Mouse (Mus musculus): ENCODE results near the gene Col4a2.

Col4a2 gene

GRCm38 (mm10) chr8:11357921-11358436 is 45.4 kb downstream of the Col4a2 start:
- peak; percentile 48 for DNase-seq (ENCODE audit: low spot score)

DNA sequence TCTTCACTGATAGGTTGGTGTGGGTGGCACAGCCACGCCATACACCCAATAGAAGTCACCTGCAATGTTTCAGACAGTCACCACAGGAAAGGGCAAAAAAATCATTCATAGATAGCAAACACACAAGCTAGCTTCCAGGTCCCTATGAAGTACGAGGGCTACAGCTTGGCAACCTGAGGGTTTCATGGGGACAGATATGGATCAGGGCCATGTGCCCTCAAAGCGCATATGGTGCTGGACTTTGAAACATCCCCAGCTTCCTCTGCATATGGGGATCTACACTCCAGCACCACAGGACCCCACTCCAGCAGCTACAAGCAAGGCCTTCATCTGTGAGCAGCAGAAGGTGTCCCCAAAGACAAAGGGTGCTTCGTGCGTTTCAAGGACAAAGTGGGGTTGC is 47.2 kb downstream of the Col4a2 start:
- DNase-seq (ENCODE audit: low spot score), result no peak

DNA sequence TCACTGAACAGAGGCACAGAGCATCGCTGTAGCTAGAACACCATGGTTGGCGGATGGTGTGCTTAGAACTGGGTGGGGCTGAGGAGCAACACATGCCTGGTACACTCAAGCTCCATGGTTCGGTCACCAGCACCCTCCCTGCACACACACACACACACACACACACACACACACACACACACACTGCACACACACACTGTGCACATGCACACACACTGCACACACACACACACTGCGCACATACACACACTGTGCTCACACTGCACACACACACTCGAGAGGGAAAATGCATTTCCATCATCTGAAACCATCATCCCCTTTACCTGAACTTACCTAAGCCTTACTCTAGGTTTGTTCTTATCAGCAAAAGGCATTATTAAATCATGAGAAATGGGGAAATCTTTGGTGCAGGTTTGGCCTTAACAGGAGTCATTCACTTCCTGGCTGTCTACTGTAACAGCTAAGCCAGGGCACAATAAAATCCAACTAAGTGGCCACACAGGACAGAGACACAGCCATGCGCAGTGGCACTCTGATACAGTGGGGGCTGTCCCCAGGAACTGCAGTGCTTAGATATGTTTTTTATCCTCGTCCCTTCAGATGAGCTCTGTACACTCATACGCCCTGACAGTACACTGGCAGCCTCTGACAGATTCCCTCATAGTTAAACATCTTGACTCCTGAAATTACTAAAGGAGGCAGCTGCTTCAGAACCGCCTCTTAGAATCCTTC is 49.1 kb downstream of the Col4a2 start:
- DNase-seq (ENCODE audit: low spot score), result no peak

DNA sequence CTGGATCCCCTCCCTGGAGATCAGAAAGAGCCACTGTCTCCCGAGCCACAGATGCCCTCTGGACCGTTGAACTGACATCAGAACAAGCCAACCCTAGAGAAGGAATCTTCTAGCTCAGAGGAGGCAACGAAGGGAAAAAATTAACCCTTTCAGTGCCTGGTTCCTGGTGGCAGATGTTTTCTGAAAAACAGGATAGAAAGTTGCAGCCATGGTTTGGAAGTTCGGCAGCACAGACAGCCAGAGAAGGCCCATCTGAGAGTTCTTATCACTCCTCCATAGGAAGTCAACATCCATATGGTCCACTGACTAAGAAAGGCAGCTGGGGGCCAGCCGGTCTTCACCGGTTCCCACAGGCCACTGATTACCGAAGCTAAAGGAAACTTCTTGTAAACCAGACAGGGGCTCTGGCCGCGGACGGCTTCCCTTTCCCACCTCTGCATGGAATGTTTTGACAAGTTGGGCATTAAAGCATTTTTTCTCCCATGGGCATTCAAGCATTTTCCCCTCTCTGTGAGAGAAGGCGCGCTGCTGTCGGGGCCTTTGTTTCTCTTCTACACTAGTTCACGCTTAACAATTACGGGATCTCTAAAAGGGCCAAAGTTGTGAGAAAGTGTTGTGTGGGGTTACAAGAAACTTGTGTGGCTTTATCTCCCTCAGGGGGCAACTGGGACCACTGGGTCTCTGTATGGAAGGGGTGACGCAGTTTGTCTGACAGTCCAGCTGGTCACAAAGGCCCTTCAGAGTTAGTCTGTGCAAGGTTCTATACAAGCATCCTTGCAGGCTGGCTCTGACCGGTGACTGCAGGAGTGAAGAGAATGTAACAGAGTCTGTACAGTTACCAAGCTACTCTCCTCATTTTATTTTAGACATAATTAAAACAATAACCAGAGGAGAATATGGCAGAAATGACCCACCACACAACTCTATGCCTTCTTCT is 49.9 kb downstream of the Col4a2 start:
- peak; percentile 75 for DNase-seq (ENCODE audit: low spot score)

- no peak for DNase-seq (ENCODE audit: low spot score)
Measured at GRCm38 (mm10) chr8:11363340-11364126, 50.9 kb downstream of the Col4a2 start.

- no peak for DNase-seq (ENCODE audit: low spot score)
Measured at GRCm38 (mm10) chr8:11366251-11366650, 53.6 kb downstream of the Col4a2 start.

DNA sequence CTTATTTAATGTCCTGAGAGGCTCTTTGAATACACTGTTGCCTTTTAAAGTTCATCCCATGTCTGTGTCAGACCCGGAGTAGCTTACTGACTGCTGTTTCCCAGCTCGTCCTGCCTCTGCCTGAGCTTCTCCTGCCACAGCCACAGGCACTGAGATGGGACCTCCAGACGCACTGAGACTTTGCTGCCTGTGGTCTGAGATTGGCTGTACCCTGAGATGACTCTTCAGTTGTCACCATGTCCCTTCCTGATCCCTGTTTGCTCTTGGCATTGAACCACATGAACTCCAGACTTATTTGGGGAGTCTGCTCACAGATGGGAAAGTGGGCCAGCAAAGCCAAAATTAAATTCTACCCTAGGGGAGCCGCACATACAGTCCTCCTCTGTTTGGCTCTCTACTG is 54.1 kb downstream of the Col4a2 start:
- no peak for DNase-seq (ENCODE audit: low spot score)

- DNase-seq (ENCODE audit: low spot score), result no peak
Measured at GRCm38 (mm10) chr8:11367670-11368069, 55.1 kb downstream of the Col4a2 start.

GRCm38 (mm10) chr8:11369526-11370203 is 57.1 kb downstream of the Col4a2 start:
- DNase-seq (ENCODE audit: low spot score), result peak; percentile 61

DNA sequence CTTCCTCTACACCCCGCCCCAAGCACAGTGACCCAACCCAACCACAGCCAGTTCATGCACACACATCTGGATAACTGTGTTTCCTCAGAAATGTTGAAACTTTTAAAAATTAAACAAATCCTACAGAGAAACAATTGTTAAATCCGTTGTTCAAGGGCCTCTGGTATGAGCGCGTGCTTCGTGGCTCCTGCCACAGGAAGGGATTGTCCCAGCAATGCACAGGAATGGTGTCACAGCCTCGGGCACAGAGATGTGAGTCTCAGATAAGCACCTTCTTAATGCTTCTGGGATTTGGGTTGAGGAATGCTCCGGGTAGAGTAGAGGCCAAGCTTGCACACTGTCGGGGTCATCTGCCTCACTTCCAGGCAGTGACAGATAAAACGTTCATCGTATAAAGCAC is 58.7 kb downstream of the Col4a2 start:
- no peak for DNase-seq (ENCODE audit: low spot score)

GRCm38 (mm10) chr8:11372080-11372479 is 59.5 kb downstream of the Col4a2 start:
- no peak for DNase-seq (ENCODE audit: low spot score)

GRCm38 (mm10) chr8:11373643-11374325 is 61.2 kb downstream of the Col4a2 start:
- no peak for DNase-seq (ENCODE audit: low spot score)

DNA sequence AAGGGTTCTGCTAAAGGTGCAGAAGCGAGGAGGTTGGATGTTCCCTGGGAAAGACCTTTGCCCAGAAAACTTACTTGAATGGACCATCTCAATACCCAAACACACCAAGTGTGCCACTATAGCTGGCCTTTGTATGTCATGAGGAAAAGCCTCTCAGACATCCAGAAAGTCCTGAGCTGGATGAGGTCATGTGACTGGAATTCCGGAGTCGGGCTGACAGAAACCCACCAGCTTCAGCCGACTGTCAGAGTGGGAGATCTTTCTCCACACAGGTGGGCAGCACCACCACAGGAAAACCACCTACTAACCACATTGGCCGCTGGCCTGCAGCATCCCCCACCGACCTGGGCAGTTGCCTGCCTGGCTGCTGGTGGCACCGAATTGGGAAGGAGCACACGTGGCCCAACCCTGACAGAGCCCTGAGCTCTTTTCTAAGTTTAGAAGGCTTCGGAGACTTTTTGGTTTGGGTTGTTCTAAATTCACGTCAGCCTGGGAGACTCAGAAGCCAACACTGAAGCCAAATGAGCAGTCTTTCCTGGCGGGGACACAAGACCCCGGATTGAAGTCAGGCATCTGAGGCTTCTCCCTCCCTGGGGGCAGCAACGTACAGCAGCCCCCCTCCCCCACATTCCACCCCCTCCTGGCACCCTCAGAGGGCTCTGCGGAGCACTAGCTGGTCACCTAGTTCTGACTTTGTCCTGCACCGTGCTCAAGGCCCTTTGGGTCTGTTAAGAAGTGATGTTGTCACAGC is 61.9 kb downstream of the Col4a2 start:
- no peak for DNase-seq (ENCODE audit: low spot score)

DNA sequence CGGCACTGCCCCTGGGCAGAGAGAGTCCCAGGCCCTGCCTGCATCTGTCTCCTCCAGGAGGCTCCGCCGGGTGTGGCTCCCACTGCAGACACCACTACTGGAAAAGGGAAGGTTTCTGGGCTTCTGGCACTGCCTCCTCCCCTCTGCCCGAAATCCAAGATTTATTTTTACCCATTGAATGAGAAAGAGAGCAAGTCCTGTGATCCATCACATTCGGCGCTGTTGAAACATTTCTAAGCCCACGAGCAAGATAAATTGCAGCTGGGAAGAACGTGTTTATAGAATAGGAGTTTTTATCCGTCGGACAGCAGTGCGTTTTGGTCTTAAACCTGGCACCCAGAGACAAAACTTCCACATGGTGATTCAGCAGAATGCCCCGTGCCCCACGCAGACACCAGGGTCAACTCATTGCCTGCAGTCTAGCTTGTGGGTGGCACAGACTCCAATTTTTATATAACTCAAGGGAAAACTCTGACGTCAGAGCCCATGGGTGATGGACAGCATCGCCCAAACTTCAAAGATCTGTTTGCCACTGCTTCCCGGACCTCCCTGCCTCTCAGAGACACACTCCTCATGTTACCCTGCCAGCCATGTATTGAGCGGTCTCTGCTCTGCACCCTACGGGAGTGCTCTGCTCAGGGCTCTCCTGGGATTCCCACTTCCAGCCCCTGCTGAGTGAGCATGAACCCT is 63.3 kb downstream of the Col4a2 start:
- DNase-seq (ENCODE audit: low spot score), result peak; percentile 65

- no peak for DNase-seq (ENCODE audit: low spot score)
Measured at GRCm38 (mm10) chr8:11377391-11378210, 65.0 kb downstream of the Col4a2 start.

GRCm38 (mm10) chr8:11379590-11379989 is 67.0 kb downstream of the Col4a2 start:
- DNase-seq (ENCODE audit: low spot score), result no peak

DNA sequence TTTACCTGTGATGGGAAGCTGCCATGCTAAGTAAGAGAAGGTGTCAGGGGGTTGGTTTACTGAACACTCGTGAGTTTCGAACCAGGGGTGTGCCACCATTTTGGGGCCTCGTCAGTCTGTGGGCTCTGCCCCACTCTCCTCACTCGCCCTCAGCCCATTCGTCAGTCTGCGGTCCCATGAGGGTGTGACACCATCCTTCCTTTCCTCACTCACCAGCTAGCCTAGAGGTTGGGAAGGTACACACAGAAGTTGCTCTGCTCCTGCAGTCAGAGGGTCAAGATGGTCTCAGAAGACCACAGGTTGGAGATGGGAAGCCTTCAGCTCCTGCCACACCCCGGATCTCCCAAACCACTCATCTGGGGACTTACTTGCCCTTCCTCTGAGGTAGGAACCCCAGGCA is 68.9 kb downstream of the Col4a2 start:
- DNase-seq (ENCODE audit: low spot score), result no peak

DNA sequence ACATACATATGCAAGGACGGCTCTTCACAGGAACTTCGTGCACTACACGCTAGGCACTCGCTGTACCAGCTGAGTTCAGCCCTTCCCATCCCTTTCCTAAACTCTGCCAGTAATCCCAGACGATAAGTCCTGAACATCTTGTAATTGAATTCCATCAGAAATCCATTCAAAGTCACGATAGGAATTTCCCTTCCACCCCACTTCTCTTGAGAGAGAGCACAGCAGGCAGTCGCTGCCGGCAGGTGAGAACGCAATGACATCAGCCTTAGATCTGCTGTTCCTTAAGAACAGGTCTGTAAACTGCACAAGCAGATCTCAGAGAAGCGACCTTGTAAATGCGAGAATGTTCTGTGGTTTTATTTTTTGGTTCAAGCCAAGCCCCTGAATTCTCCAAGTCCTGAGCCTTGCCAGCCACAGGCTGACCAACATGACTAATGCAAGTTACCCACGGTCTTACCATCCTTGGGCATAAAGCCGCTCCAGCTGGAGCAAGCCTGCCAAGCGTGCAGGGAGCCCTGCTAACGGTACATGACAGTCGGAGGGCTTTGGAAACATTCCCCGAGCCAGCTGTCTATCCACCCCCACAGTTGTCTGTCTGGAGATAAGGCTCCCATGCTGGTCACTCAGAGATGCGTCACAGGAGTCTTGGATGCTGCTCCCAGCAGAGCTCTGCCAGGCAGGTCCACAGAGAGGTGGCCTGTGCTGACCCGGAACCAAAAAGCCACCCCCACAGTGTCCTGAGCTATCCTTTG is 69.6 kb downstream of the Col4a2 start:
- no peak for DNase-seq (ENCODE audit: low spot score)

All from yolk sac, embryonic 10.5 days (tissue).